Mouse (Mus musculus) heart, adult 10 weeks (tissue): ENCODE measurements around the gene Olfr1032. TPM values are rescaled to one million over a fixed set of nuclear protein-coding genes. Genes with fewer than 3 reads are reported as not detected.

Experiments used
- polyA plus RNA-seq: library from polyadenylated mRNA; stranded (reverse); fragments of 350-450 nt; fragmentation: Illumina TruSeq; extraction: RNeasy Lipid Tissue Mini Kit (QIAGEN cat#74804); gene quantifications from one replicate; pipeline ENCODE4 v1.2.3, GENCODE M21; 2014; ENCODE audit warnings: low read depth, low replicate concordance

Olfr1032 gene
- polyA plus RNA-seq: not detected

GRCm38 (mm10) chr2:86005240-86005639, at the start of gene Olfr1032:
Olfr1032 (plus strand) TSS chr2:86005540.

DNA sequence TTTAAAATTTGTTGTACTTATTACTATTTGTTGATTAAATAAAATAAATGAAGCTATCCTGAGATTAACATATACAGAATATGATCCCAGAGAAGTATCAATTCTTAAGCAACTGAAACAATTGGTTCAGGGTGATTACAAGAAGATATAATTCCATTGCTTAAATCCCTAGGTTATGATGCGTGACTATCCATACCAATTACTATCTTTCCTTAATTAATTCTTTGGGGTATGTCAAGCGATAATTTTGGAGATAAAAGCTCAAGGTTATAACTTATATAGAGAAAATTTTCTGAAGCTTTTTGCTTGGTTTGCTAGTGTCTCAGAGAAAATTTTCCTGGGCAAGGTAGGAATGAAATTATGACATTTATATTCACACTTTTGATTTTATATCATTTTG, 31.7 kb upstream of the Olfr1032 start, which contains the start of gene Olfr1029:
Gene Olfr1029, plus strand, starts transcription at position 301 of the 400 bp plus-strand sequence.

DNA sequence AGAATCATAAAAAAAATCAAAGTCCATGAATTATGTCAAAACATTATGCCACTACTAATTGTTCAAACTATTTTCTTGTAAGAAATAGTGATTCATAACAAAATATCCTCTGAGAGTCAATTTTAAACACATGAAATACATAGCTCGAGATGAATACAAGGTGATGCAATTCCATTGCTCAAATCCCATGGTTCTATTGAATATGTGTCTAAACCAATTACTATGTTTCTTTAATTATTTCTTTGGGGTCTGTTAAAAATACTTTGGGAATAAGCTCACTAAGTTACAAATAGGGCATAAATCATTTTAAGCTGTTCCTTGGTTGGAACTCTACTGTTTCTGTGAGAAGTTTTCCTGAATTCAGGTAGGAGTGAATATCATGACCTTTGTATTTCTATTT, 26.4 kb upstream of the Olfr1032 start, which contains the start of gene Olfr1030:
Gene Olfr1030, plus strand, starts transcription at position 301 of the 400 bp plus-strand sequence.

GRCm38 (mm10) chr2:85990004-85990403, 15.3 kb upstream of the Olfr1032 start, which contains the start of gene Olfr1031:
Olfr1031 (plus strand) TSS chr2:85990304.

DNA sequence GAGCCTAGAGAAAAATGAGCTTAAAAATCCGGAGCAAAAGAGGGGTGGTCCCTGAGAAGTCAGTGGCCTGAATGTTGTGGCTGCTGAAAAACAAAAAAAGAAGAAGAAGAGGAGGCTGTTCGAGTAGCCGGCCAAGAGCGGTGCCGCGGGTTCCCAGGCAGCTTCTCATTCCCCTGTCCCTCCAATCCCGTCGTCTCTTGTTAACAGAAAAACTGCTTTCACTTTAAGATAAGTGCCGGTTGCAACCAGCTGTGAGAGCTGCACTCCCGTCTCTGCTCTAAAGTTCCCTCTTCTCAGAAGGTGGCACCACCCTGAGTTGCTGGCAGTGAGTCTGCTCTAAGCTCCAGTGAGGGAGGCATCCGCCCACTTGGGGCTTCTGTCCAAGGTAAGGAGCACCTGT, 15.1 kb downstream of the Olfr1032 start, which contains the start of gene Olfr1033:
Gene Olfr1033, plus strand, starts transcription at position 228 of the 400 bp plus-strand sequence.

DNA sequence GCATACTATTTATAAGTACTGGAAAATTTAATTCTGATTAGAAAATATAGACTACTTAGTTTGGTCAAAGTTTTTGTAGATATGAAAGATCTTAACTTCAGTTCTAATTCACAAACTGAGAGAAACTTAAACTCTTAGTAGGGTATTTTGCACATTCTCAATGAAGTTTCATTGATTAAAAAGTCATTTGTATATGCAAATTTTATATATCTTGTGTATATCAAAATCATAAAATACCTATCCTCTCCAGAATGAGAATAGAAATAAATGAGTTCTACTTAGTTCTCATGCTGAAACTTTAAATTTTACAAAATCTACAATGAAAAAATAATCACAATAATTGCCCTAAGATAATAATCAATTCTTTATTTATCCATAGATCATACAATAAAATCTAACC, 40.2 kb downstream of the Olfr1032 start, which contains the start of gene Olfr1034:
Gene Olfr1034, plus strand, starts transcription at position 301 of the 400 bp plus-strand sequence.

Other genes with a start within 250 kb of the Olfr1032 start
- not detected for gene Olfr1012, start 242.8 kb upstream of the Olfr1032 start, polyA plus RNA-seq
- gene Olfr1013, start 238.4 kb upstream of the Olfr1032 start, polyA plus RNA-seq: not detected
- not detected for gene Olfr1014, start 232.8 kb upstream of the Olfr1032 start, polyA plus RNA-seq
- gene Olfr1015, start 223.5 kb upstream of the Olfr1032 start, polyA plus RNA-seq: not detected
- gene Olfr1016, start 203.0 kb upstream of the Olfr1032 start, polyA plus RNA-seq: not detected
- gene Olfr1018, start 187.1 kb upstream of the Olfr1032 start, polyA plus RNA-seq: not detected
- gene Olfr1019, start 160.1 kb upstream of the Olfr1032 start, polyA plus RNA-seq: not detected
- not detected for gene Olfr1020, start 158.5 kb upstream of the Olfr1032 start, polyA plus RNA-seq
- gene Olfr1022, start 136.9 kb upstream of the Olfr1032 start, polyA plus RNA-seq: not detected
- gene Olfr1023, start 119.9 kb upstream of the Olfr1032 start, polyA plus RNA-seq: not detected
- gene Olfr1024, start 100.5 kb upstream of the Olfr1032 start, polyA plus RNA-seq: not detected
- not detected for gene Olfr1025-ps1, start 90.3 kb upstream of the Olfr1032 start, polyA plus RNA-seq
- gene Olfr1026, start 84.0 kb upstream of the Olfr1032 start, polyA plus RNA-seq: not detected
- gene Olfr1028, start 55.1 kb upstream of the Olfr1032 start, polyA plus RNA-seq: not detected
- gene Olfr1029, start 31.6 kb upstream of the Olfr1032 start, polyA plus RNA-seq: not detected
- gene Olfr1030, start 26.3 kb upstream of the Olfr1032 start, polyA plus RNA-seq: not detected
- not detected for gene Olfr1031, start 15.2 kb upstream of the Olfr1032 start, polyA plus RNA-seq
- gene Olfr1033, start 15.1 kb downstream of the Olfr1032 start, polyA plus RNA-seq: 4.8 TPM
- 0.92 TPM for gene Olfr1034, start 40.3 kb downstream of the Olfr1032 start, polyA plus RNA-seq
- gene Olfr1036, start 68.5 kb downstream of the Olfr1032 start, polyA plus RNA-seq: not detected
- not detected for gene Olfr1037, start 81.8 kb downstream of the Olfr1032 start, polyA plus RNA-seq
- gene Olfr1039, start 130.4 kb downstream of the Olfr1032 start, polyA plus RNA-seq: not detected
- gene Olfr1040, start 141.2 kb downstream of the Olfr1032 start, polyA plus RNA-seq: not detected
- not detected for gene Olfr1042, start 156.3 kb downstream of the Olfr1032 start, polyA plus RNA-seq
- gene Olfr1043, start 162.0 kb downstream of the Olfr1032 start, polyA plus RNA-seq: not detected
- not detected for gene Olfr1044, start 172.3 kb downstream of the Olfr1032 start, polyA plus RNA-seq
- gene Olfr52, start 180.1 kb downstream of the Olfr1032 start, polyA plus RNA-seq: not detected
- gene Olfr1045, start 197.5 kb downstream of the Olfr1032 start, polyA plus RNA-seq: not detected
- not detected for gene Olfr1046, start 213.8 kb downstream of the Olfr1032 start, polyA plus RNA-seq
- not detected for gene Olfr1047, start 225.9 kb downstream of the Olfr1032 start, polyA plus RNA-seq
- gene Olfr1048, start 234.7 kb downstream of the Olfr1032 start, polyA plus RNA-seq: not detected